Mouse (Mus musculus): ENCODE results near the gene Wdhd1. TPM values are rescaled to one million over a fixed set of nuclear protein-coding genes. Genes with fewer than 3 reads are reported as not detected.

Wdhd1 gene
- total RNA-seq, 4 experiments from 2014 or later: 0.10 to 1.0 (median 0.49) TPM

GRCm38 (mm10) chr14:47281535-47281934 is 4.9 kb upstream of the Wdhd1 start:
- no peak for DNase-seq (ENCODE audit: low spot score in 2 of 2)

- DNase-seq (ENCODE audit: low spot score in 2 of 2): no peak
These were observed 2.4 kb upstream of the Wdhd1 start for GRCm38 (mm10) chr14:47279058-47279457.

- DNase-seq (ENCODE audit: low spot score in 2 of 2): no peak
These were observed 537 bp downstream of the Wdhd1 start for GRCm38 (mm10) chr14:47276036-47276603.

- no peak for DNase-seq (ENCODE audit: low spot score in 2 of 2)
These were observed 1.2 kb downstream of the Wdhd1 start for GRCm38 (mm10) chr14:47275417-47275816.

GRCm38 (mm10) chr14:47273751-47274150 is 2.9 kb downstream of the Wdhd1 start:
- no peak for DNase-seq (ENCODE audit: low spot score in 2 of 2)

- no peak for DNase-seq (ENCODE audit: low spot score in 2 of 2)
These were observed 7.0 kb downstream of the Wdhd1 start for GRCm38 (mm10) chr14:47269706-47270105.

- no peak for DNase-seq (ENCODE audit: low spot score in 2 of 2)
These were observed 7.6 kb downstream of the Wdhd1 start for GRCm38 (mm10) chr14:47269056-47269455.

DNA sequence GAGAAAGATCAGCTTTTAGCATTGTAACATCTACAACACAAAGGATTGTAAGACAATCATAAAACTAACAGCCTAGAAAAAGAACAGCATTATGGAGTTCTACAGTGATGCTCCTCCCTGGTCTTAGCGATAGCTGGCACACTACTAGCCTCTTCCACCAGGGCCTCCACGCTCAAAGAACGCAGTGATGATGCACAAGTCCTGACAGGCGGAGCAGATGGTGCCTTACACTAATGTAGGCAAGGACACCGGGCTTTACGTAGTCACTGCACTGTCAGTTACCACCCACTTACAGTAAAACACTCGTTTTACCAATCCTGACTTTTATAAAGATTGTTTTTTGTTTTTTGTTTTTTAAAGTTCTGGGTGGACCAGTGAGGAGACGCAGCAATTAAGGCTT is 10.8 kb downstream of the Wdhd1 start:
- DNase-seq (ENCODE audit: low spot score in 2 of 2): no peak

- no peak for DNase-seq (ENCODE audit: low spot score in 2 of 2)
These were observed 11.8 kb downstream of the Wdhd1 start for GRCm38 (mm10) chr14:47264866-47265265.

DNA sequence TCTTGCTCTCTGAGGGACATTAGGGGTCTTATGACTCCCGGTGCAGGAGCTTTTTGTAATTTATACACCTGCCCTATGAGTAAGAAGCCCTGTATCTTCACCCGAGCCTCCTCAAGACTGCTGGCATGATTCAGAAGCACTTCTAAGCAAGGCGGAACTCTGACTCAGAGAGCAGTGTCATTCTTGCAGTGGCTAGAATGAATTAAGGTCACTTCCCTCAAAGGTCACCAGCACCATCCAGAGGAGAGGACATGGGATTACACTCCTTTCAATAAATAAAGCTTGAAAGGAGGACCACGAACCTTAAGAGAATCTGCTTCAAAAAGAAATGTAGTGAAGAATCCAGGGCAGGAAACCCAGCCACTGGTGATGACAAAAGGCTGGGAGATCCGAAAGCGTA is 26.8 kb downstream of the Wdhd1 start:
- DNase-seq (ENCODE audit: low spot score in 2 of 2): no peak

DNA sequence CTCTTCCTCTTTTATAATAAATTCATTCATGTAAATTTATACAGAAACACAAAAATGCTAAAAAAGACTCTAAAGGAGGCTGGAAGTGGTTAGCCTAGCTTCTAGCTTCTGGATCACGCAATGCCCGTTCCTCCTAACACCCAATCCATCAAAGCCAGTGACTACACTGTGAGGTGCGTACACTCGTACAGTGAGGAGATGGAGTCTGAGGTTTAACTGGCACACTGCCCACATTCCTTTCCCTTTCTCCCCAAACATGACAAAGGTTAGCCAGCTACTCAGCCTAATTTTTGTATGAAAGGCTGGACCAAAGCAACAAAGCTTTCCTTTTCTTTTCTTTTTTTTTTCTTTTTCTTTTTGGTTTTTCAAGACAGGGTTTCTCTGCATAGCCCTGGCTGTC is 33.9 kb downstream of the Wdhd1 start:
- DNase-seq (ENCODE audit: low spot score in 2 of 2): no peak

- no peak for DNase-seq (ENCODE audit: low spot score in 2 of 2)
These were observed 35.6 kb downstream of the Wdhd1 start for GRCm38 (mm10) chr14:47241046-47241445.

DNA sequence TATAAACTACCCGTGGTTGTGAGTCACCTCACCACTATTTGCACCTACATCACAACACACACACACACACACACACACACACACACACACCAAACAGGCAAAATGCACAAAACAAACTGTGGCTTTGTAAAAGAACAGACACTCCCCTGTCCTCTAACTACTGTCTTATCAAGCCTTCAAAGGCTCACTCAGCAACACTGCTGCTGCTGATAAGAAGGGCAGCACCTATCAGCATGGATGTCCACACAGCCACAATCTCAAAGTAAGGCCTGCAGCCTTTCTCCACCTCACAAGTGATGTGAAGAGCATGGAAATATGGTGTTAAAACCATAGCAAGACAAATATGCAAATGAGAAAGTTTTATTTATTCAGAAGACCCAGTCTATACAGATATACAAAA is 36.1 kb downstream of the Wdhd1 start:
- no peak for DNase-seq (ENCODE audit: low spot score in 2 of 2)

DNA sequence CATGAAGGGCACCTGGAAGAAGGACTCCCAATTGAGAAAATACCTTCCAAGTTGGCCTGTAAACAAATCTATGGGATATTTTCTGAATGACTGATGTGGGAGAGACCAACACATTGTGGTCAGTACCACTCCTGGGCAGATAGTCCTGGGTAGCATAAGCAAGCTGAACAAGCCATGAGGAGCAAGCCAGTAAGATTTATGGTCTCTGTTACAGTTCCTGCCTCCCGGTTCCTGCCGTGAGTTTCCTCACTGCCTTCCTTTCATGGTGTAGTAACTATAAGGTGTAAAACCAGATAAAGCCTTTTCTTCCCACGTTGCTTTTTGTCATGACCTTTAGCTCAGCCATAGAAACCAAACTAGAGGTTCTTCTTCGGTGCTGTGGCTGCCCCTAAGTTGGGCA is 39.4 kb downstream of the Wdhd1 start:
- no peak for DNase-seq (ENCODE audit: low spot score in 2 of 2)

- DNase-seq (ENCODE audit: low spot score in 2 of 2): no peak
These were observed 40.2 kb downstream of the Wdhd1 start for GRCm38 (mm10) chr14:47236491-47236890.

- no peak for DNase-seq (ENCODE audit: low spot score in 2 of 2)
These were observed 42.0 kb downstream of the Wdhd1 start for GRCm38 (mm10) chr14:47234526-47235250.

- DNase-seq (ENCODE audit: low spot score in 2 of 2): no peak
These were observed 42.6 kb downstream of the Wdhd1 start for GRCm38 (mm10) chr14:47234032-47234431.

GRCm38 (mm10) chr14:47233602-47234001 is 43.1 kb downstream of the Wdhd1 start:
- no peak for DNase-seq (ENCODE audit: low spot score in 2 of 2)

GRCm38 (mm10) chr14:47229796-47230376 is 46.8 kb downstream of the Wdhd1 start:
- DNase-seq (ENCODE audit: low spot score in 2 of 2): no peak

- DNase-seq (ENCODE audit: low spot score in 2 of 2): no peak
These were observed 50.7 kb downstream of the Wdhd1 start for GRCm38 (mm10) chr14:47225931-47226330.

DNA sequence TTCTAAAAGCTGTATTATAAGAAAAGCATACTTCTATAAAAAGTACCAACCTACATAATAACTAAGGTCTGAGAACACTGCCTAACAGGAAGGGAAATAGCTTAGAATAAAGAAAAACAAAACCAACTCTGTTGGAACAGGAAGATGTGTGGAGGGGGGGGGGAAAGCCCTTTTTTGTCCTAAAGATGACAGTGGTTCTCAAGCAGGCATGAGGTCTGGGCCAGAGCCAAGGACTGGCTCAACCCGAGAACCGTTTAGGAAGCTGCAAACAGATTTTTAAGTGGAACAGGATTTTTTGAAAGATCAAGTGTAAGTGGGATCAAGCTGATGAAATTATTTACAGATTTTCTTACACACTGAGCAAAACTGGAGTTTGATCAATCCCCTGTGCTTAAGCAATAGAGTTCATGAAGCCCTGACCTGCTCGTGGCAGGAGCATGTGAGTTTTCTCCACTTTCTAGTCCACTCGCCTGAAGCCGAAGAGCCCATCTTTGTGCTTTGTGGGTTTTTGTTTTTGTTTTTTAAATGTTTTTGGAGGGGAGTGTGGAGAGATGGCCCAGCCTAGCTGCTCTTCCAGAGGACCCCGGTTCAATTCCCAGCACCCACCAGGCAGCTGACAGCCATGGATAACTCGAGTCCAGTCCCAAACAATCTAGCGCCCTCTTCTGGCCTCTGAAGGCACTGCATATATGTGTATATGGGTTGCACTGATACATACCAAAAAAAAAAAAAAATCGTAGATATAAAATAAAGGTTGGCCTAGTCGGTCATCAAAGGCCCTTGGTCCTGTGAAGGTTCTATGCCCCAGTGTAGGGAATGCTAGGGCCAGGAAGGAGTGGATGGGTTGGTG is 52.0 kb downstream of the Wdhd1 start:
- no peak for DNase-seq (ENCODE audit: low spot score in 2 of 2)
